Mouse (Mus musculus) frontal cortex, postnatal 10 days (tissue): ENCODE results near the gene Bola3.

Experiments
- DNase-seq, 2 experiments: peaks; one replicate each; pipeline ENCODE4 v3.0.0; 2022; ENCODE audit warnings: low spot score in 2 of 2, mixed read lengths in 1 of 2

The Bola3 gene

GRCm38 (mm10) chr6:83395544-83396229 is 46.7 kb downstream of the Bola3 start:
- no peak for DNase-seq

- no peak for DNase-seq
These were observed 47.8 kb downstream of the Bola3 start for GRCm38 (mm10) chr6:83396711-83397110.

- no peak for DNase-seq
These were observed 48.8 kb downstream of the Bola3 start for GRCm38 (mm10) chr6:83397728-83398127.

- DNase-seq: no peak
These were observed 50.8 kb downstream of the Bola3 start for GRCm38 (mm10) chr6:83399790-83400189.

- no peak for DNase-seq
These were observed 54.5 kb downstream of the Bola3 start for GRCm38 (mm10) chr6:83403481-83403880.

GRCm38 (mm10) chr6:83404571-83404970 is 55.6 kb downstream of the Bola3 start:
- no peak for DNase-seq

- DNase-seq: no peak
These were observed 56.6 kb downstream of the Bola3 start for GRCm38 (mm10) chr6:83405511-83406064.

- DNase-seq: no peak
These were observed 59.6 kb downstream of the Bola3 start for GRCm38 (mm10) chr6:83408510-83408909.
